Mouse (Mus musculus): ENCODE measurements around the gene Pard3b. TPM values are rescaled to one million over a fixed set of nuclear protein-coding genes. Genes with fewer than 3 reads are reported as not detected.

Pard3b gene
- polyA plus RNA-seq, 1 experiment from 2014 or later = 19.3 TPM

DNA sequence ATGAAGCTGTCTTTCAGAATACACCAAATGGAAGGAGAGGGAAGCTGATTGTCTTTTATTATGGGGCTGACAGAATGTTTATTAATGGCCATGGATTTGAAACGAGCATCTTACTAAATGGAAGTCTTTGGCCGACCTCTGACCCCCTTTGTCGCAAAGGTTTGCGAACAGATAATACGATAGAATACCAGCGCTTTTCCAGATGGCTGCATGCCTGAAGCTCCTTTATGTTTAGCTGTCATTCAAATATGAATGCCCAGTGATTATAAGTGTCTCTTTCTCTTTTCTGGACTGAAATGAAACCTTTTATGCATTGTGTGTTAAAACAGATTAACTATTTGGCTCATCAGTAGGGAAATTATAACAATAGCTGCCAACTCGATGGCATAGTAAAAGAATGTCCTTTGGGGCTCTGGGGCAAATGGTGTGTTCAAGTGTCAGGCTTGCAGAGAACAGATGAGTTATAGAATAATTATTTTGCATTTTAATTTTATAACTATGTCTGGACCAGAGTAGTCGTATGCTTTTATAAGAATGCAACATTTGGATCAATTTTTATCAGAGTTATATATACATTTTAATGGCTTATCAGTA is 46.7 kb downstream of the Pard3b start:
- no peak overlapping the region for H3K4me2 ChIP-seq (replicated peaks)
- ATAC-seq (ENCODE audit: low FRiP score) = no peak
- no peak overlapping the region for H3K27ac ChIP-seq
- H3K4me3 ChIP-seq = no peak overlapping the region
- no peaks in the 10 kb centered on the region for H3K9me3 ChIP-seq (replicated peaks)
- H3K4me1 ChIP-seq = peaks cover 12% of the 10 kb centered on the region
- H3K36me3 ChIP-seq = no peaks in the 10 kb centered on the region
- H3K9ac ChIP-seq = no peak overlapping the region
- H3K27me3 ChIP-seq = 0 out of 2 replicates have a peak, but pooled peaks cover 3% of the 10 kb centered on the region
- WGBS = 22% methylated on average over 8 of the region's 8 CpGs

DNA sequence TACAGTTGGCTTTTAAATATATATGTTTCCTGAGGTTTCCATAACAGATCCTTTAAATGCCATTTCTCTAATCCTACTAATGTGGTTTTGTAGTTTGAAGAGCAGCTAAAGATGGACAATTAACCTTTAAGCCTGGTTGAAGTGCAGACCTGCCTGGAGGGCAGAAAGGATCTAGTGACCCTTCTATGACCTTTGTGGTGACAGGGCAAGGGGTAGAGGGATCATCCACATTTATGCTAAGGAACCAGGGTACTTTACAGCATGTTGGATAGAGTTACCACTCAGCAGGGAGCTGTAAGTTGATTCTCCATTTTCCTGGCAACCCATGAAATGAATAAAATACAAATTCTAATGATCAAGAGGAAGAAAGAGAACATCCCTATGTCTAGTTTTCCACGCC is 47.3 kb downstream of the Pard3b start:
- no peak for ATAC-seq (ENCODE audit: low FRiP score)
- H3K27me3 ChIP-seq = 0 out of 2 replicates have a peak, but pooled peaks cover 3% of the 10 kb centered on the region
- H3K36me3 ChIP-seq = no peaks in the 10 kb centered on the region
- WGBS = 43% methylated on average over 1 of the region's 1 CpGs
- H3K4me1 ChIP-seq = peaks cover 12% of the 10 kb centered on the region
- H3K4me3 ChIP-seq = no peak overlapping the region
- H3K4me2 ChIP-seq (replicated peaks) = no peak overlapping the region
- no peak overlapping the region for H3K9ac ChIP-seq
- H3K27ac ChIP-seq = no peak overlapping the region
- no peaks in the 10 kb centered on the region for H3K9me3 ChIP-seq (replicated peaks)

DNA sequence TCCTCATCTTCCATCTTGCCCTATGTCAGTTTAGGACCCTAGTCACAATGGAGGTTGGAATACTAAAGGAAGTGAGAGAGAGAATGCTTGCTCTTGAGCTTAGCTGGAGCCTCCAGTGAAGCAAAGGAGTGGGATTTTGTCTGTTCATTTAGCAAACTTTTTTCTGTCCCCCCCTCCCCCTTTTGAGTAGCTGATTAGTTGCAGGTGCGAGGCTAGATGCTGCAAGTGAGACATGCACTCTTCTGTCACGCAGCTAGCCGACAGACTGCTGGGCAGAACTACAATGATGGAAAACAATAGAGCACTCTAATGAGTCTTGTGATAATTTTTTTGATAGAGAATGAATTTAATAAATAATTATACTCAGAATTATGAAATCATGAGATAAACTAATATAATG is 49.7 kb downstream of the Pard3b start:
- no peak for ATAC-seq (ENCODE audit: low FRiP score)
- Histone ChIP-seq H3K4me3 (no peak overlapping the region), H3K4me1 (peaks cover 12% of the 10 kb centered on the region), H3K4me2 (replicated peaks) (no peak overlapping the region), H3K36me3 (no peaks in the 10 kb centered on the region), H3K9ac (no peak overlapping the region), H3K27ac (no peak overlapping the region), H3K27me3 (0 out of 2 replicates have a peak, but pooled peaks cover 3% of the 10 kb centered on the region), H3K9me3 (replicated peaks) (no peaks in the 10 kb centered on the region)
- WGBS = 46% methylated on average over 3 of the region's 3 CpGs

DNA sequence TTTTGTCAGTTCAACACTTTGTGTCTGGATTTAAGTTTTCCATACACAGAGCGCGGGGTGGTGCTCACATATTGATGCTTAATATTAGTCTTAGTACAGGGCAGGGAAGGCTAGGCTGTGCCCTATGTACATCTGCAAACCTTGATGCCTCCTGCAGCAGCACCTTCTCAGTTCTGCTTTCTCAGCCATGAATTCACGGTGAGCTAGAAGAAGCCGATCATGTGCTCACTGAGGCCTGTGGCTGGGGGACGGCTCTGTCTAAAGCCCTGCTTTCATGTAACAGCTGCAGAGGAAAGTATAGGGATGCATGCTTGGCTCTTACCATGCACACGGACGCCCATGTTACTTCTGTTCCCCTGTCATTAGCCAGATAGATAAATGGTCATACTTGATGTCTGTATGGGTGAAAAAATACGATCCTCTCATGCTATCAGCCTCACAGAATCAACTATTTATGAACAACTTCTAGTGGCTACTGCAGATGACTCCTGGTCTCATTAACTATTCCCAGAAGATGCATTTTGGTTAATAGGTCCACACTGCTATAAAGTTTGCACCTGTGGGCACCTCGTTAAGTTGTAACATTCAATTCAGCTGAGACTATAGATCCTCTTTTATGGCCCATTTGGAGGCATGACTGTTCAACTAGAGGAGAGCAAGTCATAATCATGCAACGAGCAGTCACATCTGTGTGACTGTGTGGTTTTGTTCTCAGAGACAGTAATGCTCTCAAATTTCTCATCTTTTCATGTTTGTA is 60.0 kb downstream of the Pard3b start:
- H3K4me3 ChIP-seq = no peak overlapping the region
- no peaks in the 10 kb centered on the region for H3K27me3 ChIP-seq
- 82% methylated on average over 10 of the region's 10 CpGs for WGBS
- H3K9ac ChIP-seq = no peak overlapping the region
- no peak overlapping the region for H3K4me2 ChIP-seq (replicated peaks)
- ATAC-seq (ENCODE audit: low FRiP score) = no peak
- no peaks in the 10 kb centered on the region for H3K36me3 ChIP-seq
- no peak overlapping the region for H3K27ac ChIP-seq
- H3K9me3 ChIP-seq (replicated peaks) = no peaks in the 10 kb centered on the region
- no peaks in the 10 kb centered on the region for H3K4me1 ChIP-seq

DNA sequence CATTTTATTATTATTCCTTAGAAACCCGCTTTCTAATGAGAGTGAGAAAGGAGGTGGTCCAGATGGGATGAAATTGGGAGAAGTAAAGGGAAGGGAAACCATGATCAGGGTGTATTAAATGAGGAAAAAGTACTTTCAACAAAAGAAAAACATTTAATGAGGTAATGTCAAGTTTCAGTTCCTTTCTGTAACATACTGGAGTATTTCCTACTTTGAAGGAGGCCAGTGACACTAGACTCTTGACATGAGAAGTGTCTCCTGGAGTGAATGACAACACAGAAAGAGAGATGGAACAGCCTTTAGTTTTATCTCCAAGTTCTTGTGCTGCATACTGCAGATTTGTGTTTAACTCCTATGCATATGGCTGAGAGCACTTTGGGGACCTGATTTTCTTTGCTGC is 71.2 kb downstream of the Pard3b start:
- Histone ChIP-seq H3K4me1 (0 out of 2 replicates have a peak, but pooled peaks cover 3% of the 10 kb centered on the region), H3K4me2 (replicated peaks) (no peak overlapping the region), H3K9ac (no peak overlapping the region), H3K27me3 (no peaks in the 10 kb centered on the region), H3K9me3 (replicated peaks) (no peaks in the 10 kb centered on the region), H3K36me3 (no peaks in the 10 kb centered on the region), H3K4me3 (no peak overlapping the region), H3K27ac (no peak overlapping the region)
- WGBS = 94% methylated on average over 1 of the region's 1 CpGs
- ATAC-seq (ENCODE audit: low FRiP score) = no peak

DNA sequence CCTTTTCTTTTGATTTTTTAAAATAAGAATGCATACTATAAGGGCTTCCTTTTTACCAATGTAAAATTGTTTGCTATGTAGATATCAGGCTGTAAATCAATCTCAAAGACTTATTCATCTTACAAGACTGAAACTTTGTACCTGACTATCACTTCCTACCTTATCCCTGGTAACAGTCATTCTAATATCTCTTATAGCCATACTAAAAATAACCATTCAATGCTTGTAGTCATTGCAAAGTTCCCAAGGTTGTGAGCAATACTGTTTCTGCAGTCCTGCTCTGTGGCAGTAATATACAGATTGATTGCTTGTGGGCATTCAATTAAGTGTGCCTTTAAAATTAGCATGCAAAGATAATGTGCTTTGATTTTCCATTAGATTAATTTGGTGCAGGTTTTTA is 72.9 kb downstream of the Pard3b start:
- Histone ChIP-seq H3K27me3 (no peaks in the 10 kb centered on the region), H3K4me1 (0 out of 2 replicates have a peak, but pooled peaks cover 6% of the 10 kb centered on the region), H3K36me3 (no peaks in the 10 kb centered on the region), H3K4me3 (no peak overlapping the region), H3K27ac (no peak overlapping the region), H3K9me3 (replicated peaks) (no peaks in the 10 kb centered on the region), H3K9ac (no peak overlapping the region), H3K4me2 (replicated peaks) (no peak overlapping the region)
- ATAC-seq (ENCODE audit: low FRiP score) = no peak

DNA sequence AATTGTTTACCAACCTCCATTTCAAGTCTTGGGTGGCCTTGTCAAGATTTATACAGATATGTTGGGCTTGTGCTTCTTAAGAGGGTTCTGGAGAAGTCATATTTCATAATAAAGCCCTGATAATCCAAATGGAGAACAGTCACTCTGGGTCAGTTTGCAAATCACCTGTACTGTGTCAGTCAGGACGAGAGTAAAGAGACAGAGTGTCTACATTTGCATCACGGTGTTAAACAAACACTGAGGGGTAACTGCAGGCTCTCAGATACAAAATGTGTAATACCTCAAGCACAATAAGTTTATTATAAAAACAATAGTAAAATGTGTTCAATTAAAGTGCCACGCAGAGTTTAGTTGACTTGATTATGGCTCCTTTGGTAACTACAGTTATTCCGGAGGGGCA is 91.0 kb downstream of the Pard3b start:
- ATAC-seq (ENCODE audit: low FRiP score) = no peak
- no peak overlapping the region for H3K4me3 ChIP-seq
- WGBS = 86% methylated on average over 4 of the region's 4 CpGs

DNA sequence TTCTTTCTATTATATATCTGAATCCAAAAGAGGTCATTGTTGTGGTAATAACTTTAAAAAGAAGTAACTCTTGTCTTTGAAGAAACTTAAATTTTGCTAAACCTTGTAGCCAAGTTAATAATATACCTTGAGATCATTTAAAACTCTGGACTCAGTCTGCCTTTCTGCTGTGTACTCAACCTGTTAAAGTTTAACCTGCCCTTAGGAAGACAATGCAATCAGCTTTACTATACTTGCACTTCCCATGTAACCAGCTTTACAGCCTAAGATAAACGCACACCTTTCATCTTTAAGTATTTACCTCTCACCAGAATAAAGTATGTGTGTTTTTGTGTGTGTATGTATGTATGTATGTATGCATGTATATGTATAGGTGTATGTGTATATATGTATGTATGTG is 97.9 kb downstream of the Pard3b start:
- H3K4me1 ChIP-seq = no peaks in the 10 kb centered on the region
- ATAC-seq (ENCODE audit: low FRiP score) = no peak
- WGBS = 91% methylated on average over 1 of the region's 1 CpGs
- H3K4me2 ChIP-seq (replicated peaks) = no peak overlapping the region
- no peak overlapping the region for H3K27ac ChIP-seq
- H3K9me3 ChIP-seq (replicated peaks) = no peaks in the 10 kb centered on the region
- no peaks in the 10 kb centered on the region for H3K36me3 ChIP-seq
- no peaks in the 10 kb centered on the region for H3K27me3 ChIP-seq
- H3K9ac ChIP-seq = no peak overlapping the region
- no peak overlapping the region for H3K4me3 ChIP-seq

More for the DNA sequence above, 91.0 kb downstream of the Pard3b start:
- H3K27me3 ChIP-seq = no peaks in the 10 kb centered on the region
- no peaks in the 10 kb centered on the region for H3K36me3 ChIP-seq
- H3K9me3 ChIP-seq (replicated peaks) = no peaks in the 10 kb centered on the region; the same call in 1 of the 2 replicates
- no peak overlapping the region for H3K4me2 ChIP-seq (replicated peaks)
- H3K4me1 ChIP-seq = no peaks in the 10 kb centered on the region
- no peak overlapping the region for H3K9ac ChIP-seq
- H3K27ac ChIP-seq = no peak overlapping the region

DNA sequence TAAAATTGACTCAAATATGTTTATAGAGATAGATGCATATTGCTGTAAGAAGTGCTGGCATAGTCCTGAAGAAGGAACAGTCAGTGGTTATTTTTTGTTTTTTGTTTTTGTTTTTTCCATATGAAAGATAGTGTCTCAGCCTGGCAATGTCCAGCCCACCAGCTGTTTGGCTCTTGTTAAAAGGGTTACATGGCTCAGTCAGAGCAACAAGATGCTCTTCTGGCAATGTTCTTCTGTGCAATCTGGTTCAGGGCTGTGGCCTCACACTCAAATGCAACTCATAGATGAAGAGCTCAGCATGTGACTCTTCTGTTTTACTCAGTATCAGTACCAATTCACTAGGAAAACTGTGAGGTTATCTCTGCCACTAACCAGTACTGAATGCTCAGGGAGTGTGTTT is 104.2 kb downstream of the Pard3b start:
- H3K9me3 ChIP-seq (replicated peaks) = no peaks in the 10 kb centered on the region
- H3K4me3 ChIP-seq = no peak overlapping the region
- H3K4me1 ChIP-seq = no peaks in the 10 kb centered on the region
- H3K27me3 ChIP-seq = no peaks in the 10 kb centered on the region
- H3K27ac ChIP-seq = no peak overlapping the region
- no peak overlapping the region for H3K4me2 ChIP-seq (replicated peaks)
- ATAC-seq (ENCODE audit: low FRiP score) = no peak
- no peak overlapping the region for H3K9ac ChIP-seq
- H3K36me3 ChIP-seq = no peaks in the 10 kb centered on the region

DNA sequence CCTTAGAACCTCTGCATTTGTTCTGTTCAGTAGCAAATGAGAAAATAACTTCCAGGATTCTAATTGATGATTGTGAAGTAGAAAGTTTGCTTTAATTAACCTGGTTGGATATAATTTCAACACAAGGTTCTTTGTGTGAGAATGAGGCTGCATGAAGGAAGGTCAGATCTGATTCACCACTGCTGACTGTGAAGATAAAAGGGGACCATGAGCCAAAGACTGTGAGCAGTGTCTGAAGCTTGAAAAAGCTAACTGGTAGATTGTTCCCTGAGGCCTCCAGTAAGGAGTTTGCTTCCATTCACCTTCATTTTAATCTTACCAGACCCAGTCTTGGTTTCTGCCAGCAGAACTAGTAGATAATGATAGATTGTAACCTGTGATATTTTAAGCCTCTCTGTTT is 108.9 kb downstream of the Pard3b start:
- no peak for ATAC-seq (ENCODE audit: low FRiP score)
- Histone ChIP-seq H3K27me3 (no peaks in the 10 kb centered on the region), H3K9me3 (replicated peaks) (no peaks in the 10 kb centered on the region)

DNA sequence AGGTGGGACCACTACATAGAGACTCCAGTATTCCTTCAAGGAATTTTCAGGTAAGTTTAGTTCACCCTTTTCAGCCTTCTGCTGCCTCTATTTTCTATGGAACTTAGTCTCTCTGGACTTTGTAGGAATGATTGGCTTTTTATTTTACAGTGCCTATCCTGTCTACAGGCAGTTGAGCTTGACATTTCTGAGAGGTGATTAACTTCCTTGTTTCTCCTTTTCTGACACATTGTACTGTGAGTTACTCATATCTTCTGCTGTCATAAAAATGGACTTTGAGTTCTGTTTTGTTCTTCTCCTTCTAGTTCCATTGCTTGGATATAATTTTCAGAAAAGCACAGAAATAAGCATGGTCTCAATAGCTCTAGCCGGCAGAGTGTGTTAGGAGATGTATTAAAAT is 112.4 kb downstream of the Pard3b start:
- Histone ChIP-seq H3K4me3 (no peak overlapping the region), H3K36me3 (no peaks in the 10 kb centered on the region), H3K4me1 (no peaks in the 10 kb centered on the region), H3K27ac (no peak overlapping the region), H3K9ac (no peak overlapping the region), H3K27me3 (no peaks in the 10 kb centered on the region), H3K4me2 (replicated peaks) (no peak overlapping the region), H3K9me3 (replicated peaks) (no peaks in the 10 kb centered on the region)
- WGBS = 88% methylated on average over 1 of the region's 1 CpGs
- no peak for ATAC-seq (ENCODE audit: low FRiP score)

More for the DNA sequence above, 108.9 kb downstream of the Pard3b start:
- Histone ChIP-seq H3K9ac (no peak overlapping the region), H3K4me3 (no peak overlapping the region), H3K27ac (no peak overlapping the region), H3K4me1 (no peaks in the 10 kb centered on the region), H3K36me3 (no peaks in the 10 kb centered on the region), H3K4me2 (replicated peaks) (no peak overlapping the region)

DNA sequence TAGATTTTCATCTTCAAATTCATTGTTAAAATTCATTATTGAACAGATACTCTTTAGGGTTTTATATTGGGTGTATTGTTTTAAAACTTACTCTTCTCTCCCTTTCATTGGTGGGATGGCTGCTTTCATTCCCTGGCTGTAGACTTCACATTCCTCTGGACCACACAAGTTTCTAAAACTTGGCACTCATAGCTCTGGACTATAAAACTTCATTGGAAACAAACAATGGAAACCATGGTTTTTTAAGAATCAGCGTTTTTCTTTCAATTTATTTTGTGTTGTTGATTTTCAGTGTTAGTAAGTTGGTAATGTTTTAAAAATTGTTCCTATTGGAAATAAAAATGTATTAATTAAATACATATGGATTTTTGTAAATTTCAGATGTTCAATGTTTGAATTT is 118.1 kb downstream of the Pard3b start:
- 93% methylated on average over 1 of the region's 1 CpGs for WGBS
- Histone ChIP-seq H3K27me3 (no peaks in the 10 kb centered on the region), H3K36me3 (no peaks in the 10 kb centered on the region), H3K4me2 (replicated peaks) (no peak overlapping the region), H3K27ac (no peak overlapping the region), H3K4me3 (no peak overlapping the region), H3K9ac (no peak overlapping the region), H3K9me3 (replicated peaks) (no peaks in the 10 kb centered on the region), H3K4me1 (no peaks in the 10 kb centered on the region)
- ATAC-seq (ENCODE audit: low FRiP score) = no peak

DNA sequence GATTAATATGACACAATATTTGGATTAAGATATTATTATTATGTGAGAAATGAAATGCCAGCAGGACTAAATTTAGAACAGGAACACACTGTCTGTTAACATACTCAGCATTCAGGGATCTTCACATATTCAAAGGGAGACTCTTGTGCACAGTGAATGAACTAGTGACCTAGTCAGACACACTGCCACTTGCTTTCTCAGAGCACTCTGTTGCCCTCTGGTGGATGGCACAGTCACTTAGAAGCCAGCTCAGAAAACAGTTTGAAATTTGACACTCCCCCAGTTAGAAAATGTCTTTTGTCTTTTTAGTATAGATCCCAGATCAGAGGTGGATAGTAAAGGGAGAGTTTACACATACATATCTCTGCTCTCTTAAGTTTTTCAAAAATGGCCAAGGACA is 132.6 kb downstream of the Pard3b start:
- H3K36me3 ChIP-seq = no peaks in the 10 kb centered on the region
- H3K4me3 ChIP-seq = no peak overlapping the region
- no peak for ATAC-seq (ENCODE audit: low FRiP score)
- H3K9ac ChIP-seq = no peak overlapping the region
- H3K4me2 ChIP-seq (replicated peaks) = no peak overlapping the region
- no peaks in the 10 kb centered on the region for H3K9me3 ChIP-seq (replicated peaks)
- no peak overlapping the region for H3K27ac ChIP-seq
- no peaks in the 10 kb centered on the region for H3K4me1 ChIP-seq
- H3K27me3 ChIP-seq = no peaks in the 10 kb centered on the region

Measured in hindbrain, embryonic 12.5 days (tissue).